Mouse (Mus musculus): ENCODE data around the gene Cct5. TPM values are rescaled to one million over a fixed set of nuclear protein-coding genes. Genes with fewer than 3 reads are reported as not detected.

Cct5 gene
- total RNA-seq (2023), result 100 to 1,000 TPM; 127 to 141 TPM

DNA sequence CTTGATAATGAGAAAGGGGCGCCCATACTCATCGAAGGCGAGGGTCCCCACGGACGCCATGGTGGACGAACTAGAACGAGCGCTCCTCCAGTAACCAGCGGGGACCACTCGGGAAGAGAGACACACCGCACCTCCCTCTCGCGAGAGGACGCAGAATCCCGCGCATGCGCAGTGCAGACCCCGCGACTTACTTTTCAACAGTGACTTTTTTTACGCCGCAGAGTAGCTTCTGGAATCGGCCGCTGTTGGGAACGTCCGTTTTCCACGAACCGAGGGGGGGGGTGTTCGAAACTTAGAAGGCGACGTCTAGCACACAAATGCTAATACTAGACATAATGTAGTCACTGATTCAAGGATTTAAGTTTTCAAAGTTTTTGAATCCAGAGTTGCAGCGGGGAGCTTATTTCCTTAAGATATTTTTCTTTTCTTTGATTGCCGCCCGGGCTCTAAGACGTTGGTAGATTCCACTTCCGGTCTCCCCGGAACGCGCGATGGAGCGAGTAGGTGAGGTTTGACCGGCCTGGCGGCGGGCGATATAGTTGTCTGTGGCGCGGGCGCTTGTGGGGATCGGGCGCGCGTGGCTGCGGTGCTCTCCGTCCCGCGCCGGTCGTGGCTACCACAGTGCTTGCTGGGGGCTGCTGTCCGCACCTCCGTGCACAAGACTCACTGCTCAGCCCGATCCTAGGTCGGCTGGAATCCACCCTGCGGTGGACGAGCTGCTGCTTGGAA, at the start of gene Cct5, which contains the start of gene Fam173b:
Gene Cct5, minus strand, starts transcription at position 159 of the 729 bp plus-strand sequence.
Gene Fam173b, plus strand, starts transcription at position 207 of the 729 bp plus-strand sequence.

DNA sequence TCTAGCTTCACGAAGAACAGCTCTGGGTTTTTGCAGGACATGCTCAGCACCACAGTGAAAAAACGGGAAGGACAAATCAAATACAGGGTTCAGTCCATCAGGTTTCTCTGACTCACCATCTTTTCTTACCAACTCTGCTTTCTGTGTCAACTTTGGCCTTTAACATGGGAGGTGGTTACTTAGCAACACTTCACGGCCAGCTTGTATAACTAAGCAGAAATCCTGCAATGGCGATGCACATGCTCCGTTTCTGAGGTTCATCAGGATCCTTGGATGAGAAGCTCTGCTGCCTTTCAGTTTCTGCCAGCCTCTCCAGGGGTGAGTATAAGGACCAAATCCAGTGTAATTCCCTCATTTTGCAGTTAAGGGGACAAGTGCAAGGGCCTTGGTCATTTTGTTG, 36.4 kb downstream of the Cct5 start, which contains the start of gene Cmbl:
Gene Cmbl, plus strand, starts transcription at position 206 of the 400 bp plus-strand sequence.

Other genes with a start within 250 kb of the Cct5 start
- 10 to 100 TPM; 33.0 to 49.6 TPM for gene Ankrd33b, start 234.1 kb downstream of the Cct5 start, total RNA-seq (2023)
- 1 to 10 TPM in 1 of 2 experiments, under 1 TPM in 1; 0.85 to 1.5 TPM for gene Ropn1l, start 148.1 kb downstream of the Cct5 start, total RNA-seq (2023)
- gene March6, start 70.8 kb downstream of the Cct5 start, total RNA-seq (2023), result 10 to 100 TPM; 44.0 to 49.9 TPM
- not detected for gene Cmbl, start 36.4 kb downstream of the Cct5 start, total RNA-seq (2023)
- gene Fam173b, start within 50 bp of the Cct5 start, total RNA-seq (2023), result 1 to 10 TPM; 6.1 to 7.8 TPM

All from neutrophil, adult 83 days (primary cell).